Mouse (Mus musculus): ENCODE results near the gene Tmem110.

DNA sequence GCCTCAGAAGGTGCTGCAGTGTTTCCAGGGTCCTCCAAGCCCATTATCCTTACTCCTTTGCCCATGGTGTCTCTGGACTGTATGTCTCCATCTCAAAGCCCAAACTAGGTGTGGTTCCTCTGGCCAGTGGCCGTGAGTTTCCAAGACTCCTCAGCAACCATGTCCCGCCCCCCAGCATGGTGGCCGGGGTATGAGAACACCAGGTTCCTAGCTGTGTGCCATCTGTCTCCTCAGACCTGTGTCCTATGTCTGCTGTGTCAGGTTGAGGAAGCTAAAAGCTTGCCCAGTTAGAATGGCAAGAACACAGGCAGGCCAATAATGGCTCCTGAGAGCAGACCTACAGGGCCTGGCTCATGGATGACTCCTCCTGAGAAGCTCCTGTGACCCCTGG, 56.3 kb downstream of the Tmem110 start:
- TF ChIP-seq CTCF (IDR thresholded peaks at IDR 0.05; ENCODE audit: low read depth, low read length) (no peak), POLR2A (IDR thresholded peaks at IDR 0.05; ENCODE audit: borderline replicate concordance, low read depth, low read length) (no peak)
